Mouse (Mus musculus) embryonic facial prominence, embryonic 14.5 days (tissue): ENCODE data around the gene Carns1. TPM values are rescaled to one million over a fixed set of nuclear protein-coding genes. Genes with fewer than 3 reads are reported as not detected.
"Not testable (repeated sequence)": the region's sequence is repeated elsewhere in the genome, so short reads cannot be mapped to it uniquely, and the experiment has no call there.

Experiments
- ATAC-seq: fragments of 200-750 bp; cut with Nextera tagmentation; 2 replicates; pipeline ENCODE4 v1.8.0; 2017; ENCODE audit warnings: low read depth, moderate number of reproducible peaks, moderate TSS enrichment
- DNase-seq: peaks from one replicate; pipeline ENCODE4 v3.0.0-alpha.2; 2015; ENCODE audit warnings: low spot score
- H3K27ac ChIP-seq: fragments of 300-500 bp; sonication (generic); replicated peaks from 2 replicates; pipeline ENCODE4 v1.5.1; 2014; ENCODE audit warnings: low read depth, mild to moderate bottlenecking, low read length, moderate library complexity
- H3K27me3 ChIP-seq: fragments of 300-500 bp; sonication (generic); replicated peaks from 2 replicates; pipeline ENCODE4 v1.6.1; 2014; ENCODE audit warnings: low read length; ENCODE audit not compliant: control insufficient read depth, insufficient read depth
- H3K36me3 ChIP-seq: fragments of 300-500 bp; sonication (generic); 2 replicates; pipeline ENCODE4 v1.6.1; 2014; ENCODE audit warnings: low read length, mixed read lengths; ENCODE audit not compliant: control insufficient read depth, insufficient read depth
- H3K4me1 ChIP-seq: fragments of 300-500 bp; sonication (generic); 2 replicates; pipeline ENCODE4 v1.6.1; 2014; ENCODE audit warnings: antibody characterized with exemption, low read length; ENCODE audit not compliant: control insufficient read depth, insufficient read depth
- H3K4me2 ChIP-seq: fragments of 300-500 bp; sonication (generic); 2 replicates; pipeline ENCODE4 v1.6.1; 2014; ENCODE audit warnings: low read depth, mild to moderate bottlenecking, low read length, moderate library complexity, mixed read lengths
- H3K4me3 ChIP-seq: fragments of 300-500 bp; sonication (generic); 2 replicates; pipeline ENCODE4 v1.5.1; 2014; ENCODE audit warnings: low read depth, mild to moderate bottlenecking, low read length
- H3K9ac ChIP-seq: fragments of 300-500 bp; sonication (generic); 2 replicates; pipeline ENCODE4 v1.6.1; 2014; ENCODE audit warnings: low read depth, mild to moderate bottlenecking, low read length, moderate library complexity, mixed read lengths
- H3K9me3 ChIP-seq: fragments of 300-500 bp; sonication (generic); 2 replicates; pipeline ENCODE4 v1.6.1; 2016; ENCODE audit warnings: low read length; ENCODE audit not compliant: control insufficient read depth
- WGBS: fragments of 180-500 bp; shearing (Covaris S2); extraction: QIAGEN DNeasy Blood & Tissue Kit; methylation state at CpG from one replicate; pipeline ENCODE4 v1.1.7; 2014; 5-methylcytosine and 5-hydroxymethylcytosine counted together
- polyA plus RNA-seq: library from polyadenylated mRNA; unstranded; fragments of >200 nt; fragmentation: Nextera tagmentation; extraction: Ambion mirVana; gene quantifications from 2 replicates; pipeline ENCODE4 v1.2.1, GENCODE M21; 2014

Gene Carns1
- polyA plus RNA-seq, 1 experiment from 2014 or later, result 4.3 TPM

GRCm38 (mm10) chr19:4126759-4127495 is 48.4 kb downstream of the Carns1 start:
- H3K4me1 ChIP-seq, result 0 out of 2 replicates have a peak, but pooled peaks cover 6% of the 10 kb centered on the region
- peak overlapping the region; percentile 79 for H3K4me2 ChIP-seq
- H3K27me3 ChIP-seq, result no peaks in the 10 kb centered on the region
- no peak for ATAC-seq
- peak overlapping the region; percentile 83 for H3K9ac ChIP-seq
- H3K4me3 ChIP-seq, result peak overlapping the region; percentile 85
- no peaks in the 10 kb centered on the region for H3K9me3 ChIP-seq
- peaks cover 40% of the 10 kb centered on the region for H3K36me3 ChIP-seq
- DNase-seq, result peak; percentile 54
- H3K27ac ChIP-seq, result no peak overlapping the region
- 34% methylated on average over 7 of the region's 7 CpGs for WGBS

- H3K4me3 ChIP-seq, result peak within 1 kb of the TSS; percentile 85
- H3K4me2 ChIP-seq, result peak within 1 kb of the TSS; percentile 79
- peak; percentile 96 for ATAC-seq
- H3K9me3 ChIP-seq, result no peaks in the 10 kb centered on the region
- peak; percentile 99 for DNase-seq
- no peaks in the 10 kb centered on the region for H3K27me3 ChIP-seq
- peak within 1 kb of the TSS; percentile 76 for H3K27ac ChIP-seq
- H3K9ac ChIP-seq, result peak within 1 kb of the TSS; percentile 83
- WGBS, result 2% methylated on average over 30 of the region's 64 CpGs
- H3K36me3 ChIP-seq, result peaks cover 31% of the 10 kb centered on the region
- H3K4me1 ChIP-seq, result peaks cover 8% of the 10 kb centered on the region; the same call in 1 of the 2 replicates
These were observed 49.3 kb downstream of the Carns1 start, which contains the start of gene Aip for GRCm38 (mm10) chr19:4125741-4126696. TSS of gene Aip (minus strand) at chr19:4125858.

GRCm38 (mm10) chr19:4125268-4125667 is 50.0 kb downstream of the Carns1 start:
- Histone ChIP-seq H3K4me3 (peak overlapping the region; percentile 85), H3K4me2 (peak overlapping the region; percentile 79), H3K27ac (peak overlapping the region; percentile 76), H3K4me1 (peaks cover 15% of the 10 kb centered on the region), H3K9ac (peak overlapping the region; percentile 83), H3K36me3 (peaks cover 27% of the 10 kb centered on the region)
- not testable (repeated sequence) for DNase-seq, H3K9me3 ChIP-seq, H3K27me3 ChIP-seq
- whole genome bisulfite sequencing, result 6% methylated on average over 4 of the region's 4 CpGs
- ATAC-seq, result peak; percentile 10

GRCm38 (mm10) chr19:4124432-4124831 is 50.8 kb downstream of the Carns1 start:
- Histone ChIP-seq H3K4me3 (no peak overlapping the region), H3K9me3 (no peaks in the 10 kb centered on the region), H3K27ac (peak overlapping the region; percentile 76), H3K4me2 (no peak overlapping the region; the same call in 1 of the 2 replicates), H3K4me1 (peaks cover 17% of the 10 kb centered on the region), H3K36me3 (peaks cover 21% of the 10 kb centered on the region), H3K9ac (no peak overlapping the region; the same call in 1 of the 2 replicates), H3K27me3 (no peaks in the 10 kb centered on the region)
- peak; percentile 71 for DNase-seq
- WGBS, result 64% methylated on average over 4 of the region's 4 CpGs
- ATAC-seq, result no peak

GRCm38 (mm10) chr19:4122411-4123370 is 52.6 kb downstream of the Carns1 start:
- 79% methylated on average over 7 of the region's 7 CpGs for WGBS
- DNase-seq, result no peak
- H3K9ac ChIP-seq, result no peak overlapping the region
- no peak for ATAC-seq
- no peak overlapping the region for H3K4me3 ChIP-seq
- no peak overlapping the region for H3K4me2 ChIP-seq
- no peak overlapping the region for H3K27ac ChIP-seq
- peaks cover 17% of the 10 kb centered on the region for H3K4me1 ChIP-seq
- no peaks in the 10 kb centered on the region for H3K27me3 ChIP-seq
- peaks cover 18% of the 10 kb centered on the region for H3K36me3 ChIP-seq
- no peaks in the 10 kb centered on the region for H3K9me3 ChIP-seq

- not testable (repeated sequence) for H3K9ac ChIP-seq, DNase-seq, H3K27me3 ChIP-seq, ATAC-seq, H3K9me3 ChIP-seq, H3K27ac ChIP-seq
- Histone ChIP-seq H3K4me1 (peaks cover 16% of the 10 kb centered on the region), H3K4me2 (0 out of 2 replicates have a peak overlapping the region, but pooled peaks have one; percentile 56), H3K36me3 (peaks cover 22% of the 10 kb centered on the region), H3K4me3 (peak overlapping the region; percentile 46; the same call in 1 of the 2 replicates)
- WGBS, result 61% methylated on average over 6 of the region's 6 CpGs
These were observed 53.4 kb downstream of the Carns1 start for GRCm38 (mm10) chr19:4121896-4122295.

- DNase-seq, result peak; percentile 99
- WGBS, result 3% methylated on average over 37 of the region's 38 CpGs
- ATAC-seq, result peak; percentile 74
- Histone ChIP-seq H3K36me3 (peaks cover 26% of the 10 kb centered on the region), H3K9ac (peak overlapping the region; percentile 69), H3K27ac (peak overlapping the region; percentile 74), H3K27me3 (no peaks in the 10 kb centered on the region), H3K9me3 (no peaks in the 10 kb centered on the region), H3K4me3 (peak overlapping the region; percentile 46), H3K4me2 (peak overlapping the region; percentile 56), H3K4me1 (peaks cover 11% of the 10 kb centered on the region)
These were observed 54.0 kb downstream of the Carns1 start for GRCm38 (mm10) chr19:4121097-4121805.
